Mouse (Mus musculus): Measurements from ENCODE around the gene Nup107.

Gene Nup107

DNA sequence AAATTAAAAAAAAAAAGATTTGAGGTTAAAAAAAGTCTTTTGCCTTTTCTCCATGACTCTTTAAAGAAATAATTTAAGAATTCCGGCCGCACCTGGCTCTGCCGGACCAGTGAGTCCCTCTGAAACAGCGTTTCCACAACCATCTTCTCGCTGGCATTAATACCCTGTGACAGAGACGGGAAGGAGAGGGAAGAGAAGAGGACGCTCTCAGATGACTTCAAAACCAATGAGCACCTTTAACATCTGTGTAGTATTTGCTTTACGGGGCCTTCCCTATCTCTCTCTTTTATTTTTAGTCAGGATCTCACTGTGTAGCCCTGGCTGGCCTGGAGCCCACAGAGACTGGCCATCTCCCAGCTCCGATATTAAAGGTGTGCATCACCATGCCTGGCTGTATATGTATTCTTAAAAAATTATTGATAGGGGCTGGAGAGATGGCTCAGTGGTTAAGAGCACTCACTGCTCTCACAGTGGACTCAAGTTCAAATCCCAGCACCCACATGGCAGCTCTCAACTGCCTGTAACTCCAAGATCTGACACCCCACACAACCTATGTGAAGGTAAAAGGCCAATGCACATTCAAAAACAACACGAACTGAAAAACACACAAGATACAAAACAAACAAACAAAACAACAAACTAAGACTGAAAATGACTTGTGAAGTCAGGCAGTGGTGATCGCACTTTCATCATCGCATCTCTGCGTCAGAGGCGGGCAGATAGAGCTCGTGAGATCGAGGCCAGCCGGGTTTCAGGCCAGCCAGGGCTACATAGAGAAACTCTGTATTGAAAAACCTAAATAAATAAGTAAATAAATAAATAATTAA lies 14.8 kb downstream of the Nup107 start:
- no peak for DNase-seq (ENCODE audit: low spot score)

DNA sequence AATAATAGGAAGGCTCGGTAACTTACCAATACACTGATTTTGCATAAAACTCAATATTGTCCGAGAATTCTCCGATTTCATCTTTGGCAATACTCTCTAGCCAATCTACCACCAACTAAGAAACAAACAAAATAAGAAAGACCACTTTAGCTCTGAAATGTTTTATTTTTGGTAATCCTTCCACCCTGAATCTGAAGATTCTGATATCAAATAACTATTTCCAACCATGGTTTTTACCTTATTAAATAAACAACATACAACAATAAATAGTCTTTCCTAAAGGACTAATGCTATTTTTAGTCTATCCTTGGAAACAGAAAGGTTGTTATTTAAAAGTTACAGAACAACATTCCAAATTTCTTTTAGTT lies 15.4 kb downstream of the Nup107 start:
- no peak for DNase-seq (ENCODE audit: low spot score)

DNA sequence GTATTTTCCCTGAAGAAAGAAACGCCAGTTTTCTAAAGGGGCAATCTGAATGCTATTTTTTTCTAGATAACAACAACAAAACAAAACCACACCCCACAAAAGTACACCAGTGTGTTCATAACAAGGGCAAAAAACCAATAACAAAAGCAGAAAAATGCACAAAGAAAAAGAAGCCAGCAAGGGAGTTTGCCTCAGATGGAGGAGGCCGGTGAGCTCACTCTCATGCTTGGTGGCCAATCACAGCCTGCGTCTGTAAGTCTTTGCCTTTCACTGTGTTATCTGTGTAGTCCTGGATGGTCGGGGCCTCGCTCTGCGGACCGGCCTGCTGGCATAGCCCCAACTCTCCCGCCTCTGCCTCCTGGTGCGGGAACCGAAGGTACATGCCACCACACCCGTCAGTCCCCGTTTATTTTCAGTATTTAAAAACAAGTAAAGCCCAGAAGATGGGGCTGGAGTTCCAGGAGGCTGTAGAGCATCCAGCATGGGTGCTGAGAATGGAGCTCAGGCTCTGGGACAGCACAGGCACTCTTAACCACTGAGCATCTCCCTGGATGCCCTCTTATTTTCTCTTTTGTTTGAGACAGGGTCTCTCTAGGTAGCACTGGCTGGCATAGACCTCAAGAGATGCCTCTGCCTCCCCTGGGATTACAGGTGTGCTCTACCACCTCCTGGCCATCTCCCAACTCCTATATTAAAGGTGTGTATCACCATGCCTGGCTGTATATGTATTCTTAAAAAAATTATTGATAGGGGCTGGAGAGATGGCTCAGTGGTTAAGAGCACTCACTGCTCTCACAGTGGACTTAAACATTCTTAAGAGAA lies 16.0 kb downstream of the Nup107 start:
- no peak for DNase-seq (ENCODE audit: low spot score)

DNA sequence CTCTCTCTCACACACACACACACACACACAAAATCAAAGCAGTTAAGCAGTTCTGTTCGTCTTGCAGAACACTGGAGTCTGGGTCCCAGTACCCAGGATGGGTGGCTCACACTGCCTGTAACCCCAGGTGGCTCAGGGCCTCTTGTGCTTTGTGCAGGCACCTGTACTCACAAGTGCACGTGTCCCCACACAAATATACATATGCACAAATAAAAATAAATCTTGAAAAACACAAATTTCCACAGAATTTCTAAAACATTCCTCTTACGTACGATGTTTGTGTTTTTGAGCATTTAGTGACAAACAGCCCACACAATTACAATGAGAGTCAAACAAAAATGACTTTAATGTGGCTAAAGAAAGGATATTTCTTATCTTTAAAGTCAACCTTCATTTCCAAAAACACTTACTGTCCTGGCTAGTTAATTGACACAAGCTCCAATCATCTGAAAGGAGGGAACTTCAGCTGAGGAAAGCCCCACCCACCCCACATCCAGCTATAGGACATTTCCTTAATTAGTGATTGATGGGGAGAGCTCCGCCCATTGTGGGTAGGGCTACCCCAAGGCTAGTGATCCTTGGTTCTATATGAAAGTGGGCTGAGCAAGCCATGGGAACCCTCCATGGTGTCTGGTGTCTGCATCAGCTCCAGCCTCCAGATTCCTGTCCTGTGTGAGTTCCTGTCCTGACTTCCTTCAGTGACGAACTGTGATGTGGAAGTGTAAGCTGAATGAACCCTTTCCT lies 16.9 kb downstream of the Nup107 start:
- DNase-seq (ENCODE audit: low spot score) = no peak

DNA sequence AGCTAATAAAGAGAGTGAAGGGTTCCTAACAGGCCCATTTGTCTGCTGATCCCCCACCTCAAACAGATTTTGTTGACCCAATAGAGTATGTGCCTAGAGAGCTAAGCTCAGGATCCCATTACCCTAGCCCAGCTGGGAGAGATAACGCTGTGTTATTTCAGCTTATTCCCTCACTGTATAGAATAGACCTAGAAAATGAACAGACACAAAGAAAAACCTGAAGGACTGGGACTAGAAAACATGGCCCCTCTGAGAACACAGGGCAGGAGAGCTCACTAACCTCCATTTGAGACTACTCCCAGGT lies 17.7 kb downstream of the Nup107 start:
- no peak for DNase-seq (ENCODE audit: low spot score)

DNA sequence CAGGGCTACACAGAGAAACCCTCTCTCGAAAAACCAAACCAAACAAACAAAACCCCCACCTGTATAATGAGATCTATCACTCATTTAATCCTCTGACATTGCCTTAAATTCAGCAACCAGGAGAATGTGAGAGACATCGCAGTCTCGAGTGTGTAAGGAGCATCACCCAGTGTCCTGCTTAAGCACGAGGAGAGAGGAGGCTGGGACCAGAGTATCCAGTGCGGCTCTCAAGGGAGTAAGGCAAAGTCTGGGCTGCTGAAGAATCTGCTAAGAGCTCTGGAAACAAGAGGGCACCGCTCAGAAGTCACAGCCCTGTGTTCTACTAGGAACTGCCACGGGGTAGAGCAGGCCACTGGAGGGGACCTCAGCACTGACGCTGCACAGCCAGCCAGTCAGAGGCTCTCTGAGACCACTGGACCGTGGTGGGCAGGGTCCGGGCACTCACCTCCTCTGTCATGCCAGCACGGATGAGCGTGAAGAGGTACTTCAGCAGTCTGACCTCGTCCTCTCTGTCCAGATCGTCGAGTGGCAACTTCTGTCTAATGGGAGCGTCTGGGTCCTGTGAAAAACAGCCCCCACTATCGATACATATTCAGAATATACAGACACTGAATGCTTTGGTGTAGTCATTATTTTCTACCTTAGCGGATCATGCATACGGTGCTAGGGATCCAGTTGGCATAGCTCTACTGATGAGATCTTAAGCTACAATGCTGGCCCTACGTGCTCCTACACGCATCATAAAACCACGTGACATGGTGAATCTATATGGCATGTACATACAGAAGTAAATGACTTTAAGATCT lies 18.3 kb downstream of the Nup107 start:
- DNase-seq (ENCODE audit: low spot score) = no peak

DNA sequence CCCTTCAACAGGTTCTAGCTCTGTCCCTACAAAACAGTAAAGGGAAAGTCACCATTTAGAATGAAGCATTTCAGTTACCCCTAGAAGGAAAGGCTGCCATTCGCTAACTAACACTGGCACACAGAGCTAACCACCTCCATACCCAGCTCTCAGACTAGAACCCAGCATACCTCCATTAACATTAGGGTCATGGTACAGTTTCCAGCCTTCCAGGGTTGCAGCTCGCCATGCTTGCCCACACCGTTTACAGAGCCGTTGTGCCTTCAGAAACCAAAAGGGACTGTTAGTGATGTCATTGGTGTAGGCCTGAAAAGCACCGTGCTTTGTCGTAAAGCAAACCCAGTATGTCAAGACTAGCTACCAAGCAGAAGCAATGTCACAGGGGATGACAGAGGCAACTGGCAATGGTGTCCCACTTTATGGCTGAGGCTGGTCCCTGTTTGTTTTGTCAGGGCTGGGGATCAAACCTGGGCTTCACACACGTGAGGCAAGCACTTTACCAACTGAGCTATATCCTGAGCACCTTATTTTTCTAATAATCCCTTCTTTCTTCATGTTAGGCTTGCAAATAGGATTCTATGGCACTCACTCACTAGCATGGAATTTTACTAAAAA lies 19.3 kb downstream of the Nup107 start:
- no peak for DNase-seq (ENCODE audit: low spot score)

DNA sequence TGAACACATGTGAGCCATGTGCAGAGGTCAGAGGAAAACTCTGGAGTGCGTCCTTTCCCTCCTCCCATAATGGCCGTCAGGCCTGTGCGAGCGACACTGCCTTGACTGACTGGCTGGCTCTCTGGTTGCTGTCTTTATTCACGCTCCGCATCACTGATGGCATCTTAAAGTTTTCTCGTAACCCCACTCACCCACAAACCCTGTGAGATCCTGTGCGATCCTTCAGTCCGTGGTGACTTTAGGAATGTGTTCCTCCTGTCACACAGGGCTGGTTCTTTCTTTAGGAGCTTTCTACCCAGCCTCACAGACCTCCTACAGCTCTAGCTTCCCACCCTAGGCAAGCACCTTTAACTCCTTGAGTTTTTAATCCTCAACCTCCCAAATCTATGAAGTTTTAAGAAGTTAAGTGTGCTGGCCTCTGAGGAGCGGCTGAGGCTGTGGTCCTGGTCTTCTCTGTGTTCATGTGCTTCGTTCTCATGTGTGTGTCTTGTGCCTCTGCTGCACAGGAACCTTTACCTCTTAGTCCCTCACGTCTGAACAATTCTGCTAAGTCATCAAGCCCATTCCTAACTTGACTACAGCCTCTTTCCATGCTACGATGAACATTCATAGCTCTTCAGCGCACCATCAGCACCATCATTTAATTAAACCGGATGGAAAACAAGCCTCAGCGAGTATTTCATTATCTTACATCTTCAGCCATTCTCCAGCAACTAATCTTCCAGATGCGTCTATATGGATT lies 20.0 kb downstream of the Nup107 start:
- DNase-seq (ENCODE audit: low spot score) = no peak

DNA sequence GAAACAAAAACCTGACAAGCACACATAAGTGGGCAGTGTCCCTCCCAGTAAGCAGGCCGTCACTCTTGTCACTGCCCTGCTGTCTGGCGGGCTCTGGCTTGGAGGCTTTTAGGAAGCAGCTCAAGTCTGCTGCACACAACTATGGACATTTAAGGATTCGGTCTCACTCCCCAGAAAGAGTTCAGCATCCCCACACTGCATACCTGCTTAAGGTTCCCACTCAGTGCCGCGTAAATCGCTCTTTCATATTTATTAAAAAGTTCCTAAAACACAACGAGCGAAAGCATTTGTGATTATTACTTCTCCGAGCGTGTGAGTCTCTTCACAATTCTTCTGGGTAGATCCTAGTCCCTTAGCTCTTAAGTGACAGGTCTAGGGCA lies 21.4 kb downstream of the Nup107 start:
- DNase-seq (ENCODE audit: low spot score) = no peak

DNA sequence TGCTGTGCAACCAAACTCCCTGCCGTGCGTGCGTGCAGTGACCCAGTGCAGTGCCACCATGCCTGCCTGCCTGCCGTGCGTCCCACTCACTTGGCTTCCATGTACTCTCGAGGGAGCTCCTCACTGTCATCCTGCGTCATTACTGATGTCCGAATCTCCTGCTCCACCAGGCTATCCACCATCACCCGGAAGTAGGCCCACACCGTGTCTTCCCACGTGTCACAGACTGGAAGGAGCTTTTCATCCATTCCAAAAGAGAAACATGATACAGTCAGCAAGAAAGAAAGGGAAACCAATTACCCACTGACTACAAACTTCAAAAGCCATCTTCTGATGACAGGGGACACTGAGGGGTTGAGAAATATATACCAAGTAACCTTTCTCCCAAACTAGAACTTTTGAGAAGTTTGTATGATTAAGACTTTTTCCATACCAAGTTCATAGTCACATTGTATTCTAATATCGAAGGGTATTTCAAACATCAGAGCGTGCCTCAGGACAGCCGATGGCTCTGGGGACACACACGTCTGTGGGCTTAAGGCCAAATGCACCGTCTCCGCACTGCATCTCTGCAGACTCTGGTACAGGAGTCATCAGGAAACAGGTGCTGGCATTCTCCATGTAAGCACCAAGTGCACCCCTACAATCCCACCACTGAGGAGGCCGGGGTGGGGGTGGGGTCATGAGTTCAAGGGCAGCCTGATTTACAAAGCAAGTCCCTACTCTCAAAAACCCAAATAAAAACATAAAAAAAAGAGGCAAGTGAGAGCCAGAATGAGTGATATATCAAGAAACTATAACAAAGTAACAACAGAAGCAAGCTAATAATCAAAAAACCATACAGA lies 22.0 kb downstream of the Nup107 start:
- DNase-seq (ENCODE audit: low spot score) = no peak

DNA sequence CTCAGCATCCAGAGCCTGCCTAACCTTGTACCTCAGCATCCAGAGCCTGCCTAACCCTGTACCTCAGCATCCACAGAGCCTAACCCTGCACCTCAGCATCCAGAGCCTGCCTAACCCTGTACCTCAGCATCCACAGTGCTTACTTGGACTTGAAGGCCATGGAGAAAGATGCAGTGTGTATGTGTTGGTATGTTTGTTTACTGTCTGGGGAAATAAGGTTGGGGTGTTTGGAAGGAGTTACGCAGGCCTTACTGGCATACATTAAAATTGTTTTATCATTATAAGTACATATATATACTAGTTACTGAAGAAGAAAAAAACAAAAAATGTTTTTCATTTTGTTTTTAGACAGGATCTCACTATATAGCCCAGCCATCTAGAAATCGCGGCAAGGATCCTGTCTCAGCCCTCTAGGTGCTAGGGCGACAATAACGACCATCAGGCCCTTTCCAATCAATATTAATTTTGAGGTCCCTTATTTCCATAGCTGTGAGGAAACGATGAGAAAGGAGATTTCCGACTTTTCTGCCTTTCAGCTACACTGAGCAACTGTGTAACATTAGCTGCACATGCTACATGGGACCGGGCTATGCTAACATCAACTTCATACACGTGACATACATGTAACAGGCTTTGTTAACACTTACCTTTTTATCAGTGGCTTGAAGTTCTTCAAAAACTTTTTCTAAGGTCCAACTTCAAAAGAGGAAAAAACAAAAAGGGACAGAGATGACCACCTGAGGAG lies 22.8 kb downstream of the Nup107 start:
- no peak for DNase-seq (ENCODE audit: low spot score)

DNA sequence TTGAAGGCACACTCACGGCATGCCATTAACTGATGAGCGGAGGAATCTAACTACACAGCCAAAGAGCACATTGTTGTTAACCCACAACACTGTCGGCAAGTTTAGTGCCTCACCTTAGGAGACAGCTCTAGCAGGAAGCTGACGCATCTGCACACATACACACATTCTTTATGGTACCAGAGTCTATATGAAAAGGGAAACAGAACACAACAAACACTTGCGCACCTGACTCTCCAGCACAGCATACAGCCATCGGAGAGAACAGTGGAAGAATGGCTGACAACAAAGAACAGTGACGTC lies 24.4 kb downstream of the Nup107 start:
- no peak for DNase-seq (ENCODE audit: low spot score)

DNA sequence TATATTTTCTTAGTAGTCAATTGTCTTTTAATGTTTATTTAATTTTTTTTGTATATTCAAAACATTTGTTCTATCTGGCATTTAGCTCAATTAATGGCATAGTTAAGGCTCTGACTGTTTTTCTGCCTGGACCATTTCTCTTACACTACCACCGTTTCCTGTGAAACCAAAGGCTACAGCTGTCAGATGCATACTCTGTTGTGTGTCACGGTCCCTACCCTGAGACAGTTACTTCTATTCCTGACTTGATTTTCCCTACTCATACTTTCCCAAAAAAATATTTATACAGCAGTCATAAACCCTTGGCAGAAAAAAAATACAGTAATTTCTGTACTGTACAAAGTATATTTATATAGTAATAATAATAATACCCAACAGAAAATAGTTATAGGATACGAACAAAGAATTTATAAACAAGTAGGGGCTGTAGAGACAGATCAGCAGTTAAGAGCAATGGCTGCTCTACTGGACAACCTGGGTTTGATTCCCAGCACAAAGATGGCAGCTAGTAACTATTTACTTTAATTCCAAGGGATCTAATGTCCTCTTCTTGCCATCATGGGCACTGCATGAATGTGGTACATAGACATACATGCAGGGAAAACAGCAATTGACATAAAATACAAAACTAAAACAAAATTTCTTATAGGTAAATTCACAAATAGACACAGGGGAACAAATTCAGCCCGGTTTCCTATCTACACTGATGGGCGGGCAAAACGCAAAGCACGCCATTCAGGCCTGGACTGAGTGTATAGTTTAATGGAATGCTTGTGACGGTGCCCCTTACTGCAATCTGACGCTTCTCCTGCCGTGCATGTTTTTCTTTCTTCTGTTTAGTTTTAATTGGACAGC lies 25.0 kb downstream of the Nup107 start:
- no peak for DNase-seq (ENCODE audit: low spot score)

DNA sequence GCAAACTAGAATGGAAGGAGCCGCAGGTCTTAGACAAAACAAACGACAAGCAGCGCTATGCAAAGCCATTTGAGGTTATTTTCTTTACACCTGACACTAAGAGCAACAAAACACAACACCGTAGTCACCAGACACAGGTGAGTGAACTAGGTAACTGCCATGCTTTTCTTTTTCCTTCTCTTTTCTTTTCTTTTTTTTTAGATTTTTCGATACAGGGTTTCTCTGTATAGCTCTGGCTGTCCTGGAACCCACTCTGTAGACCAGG lies 25.7 kb downstream of the Nup107 start:
- DNase-seq (ENCODE audit: low spot score) = no peak

DNA sequence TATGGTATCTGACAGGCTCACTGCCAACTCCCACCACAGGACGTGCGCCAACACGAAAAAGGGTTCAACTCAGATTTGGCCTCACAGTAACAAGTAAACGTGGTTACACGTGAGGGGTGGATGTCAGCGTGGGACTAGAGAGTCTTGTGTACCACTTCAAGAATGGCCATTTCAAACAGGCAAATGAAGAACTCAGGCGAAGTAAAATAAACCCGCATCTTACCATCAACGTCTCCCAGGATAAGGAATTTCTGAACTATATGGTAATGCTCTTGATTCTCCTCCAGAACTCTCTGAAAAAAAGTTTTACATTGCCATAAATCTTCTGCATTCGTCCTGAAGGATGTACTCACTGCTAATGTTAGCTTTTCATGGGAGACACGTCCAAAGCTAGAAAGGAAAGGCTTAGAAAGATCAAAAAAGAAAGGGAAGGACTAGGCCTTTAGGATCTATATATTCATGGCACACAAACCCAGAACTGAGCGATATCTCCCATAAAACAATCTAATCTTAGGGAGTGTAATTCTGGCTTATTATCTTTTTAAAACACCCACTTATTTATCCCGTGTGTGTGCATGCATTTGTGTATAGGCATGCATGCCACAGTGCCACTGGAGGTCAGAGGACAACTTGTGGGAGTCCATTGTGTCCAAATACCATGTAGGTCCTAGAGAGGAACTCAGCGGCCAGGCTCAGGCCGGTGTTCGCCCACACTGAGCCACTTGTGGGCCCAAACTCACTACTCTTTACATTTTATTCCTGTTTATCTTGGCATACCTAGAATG lies 26.2 kb downstream of the Nup107 start:
- no peak for DNase-seq (ENCODE audit: low spot score)

DNA sequence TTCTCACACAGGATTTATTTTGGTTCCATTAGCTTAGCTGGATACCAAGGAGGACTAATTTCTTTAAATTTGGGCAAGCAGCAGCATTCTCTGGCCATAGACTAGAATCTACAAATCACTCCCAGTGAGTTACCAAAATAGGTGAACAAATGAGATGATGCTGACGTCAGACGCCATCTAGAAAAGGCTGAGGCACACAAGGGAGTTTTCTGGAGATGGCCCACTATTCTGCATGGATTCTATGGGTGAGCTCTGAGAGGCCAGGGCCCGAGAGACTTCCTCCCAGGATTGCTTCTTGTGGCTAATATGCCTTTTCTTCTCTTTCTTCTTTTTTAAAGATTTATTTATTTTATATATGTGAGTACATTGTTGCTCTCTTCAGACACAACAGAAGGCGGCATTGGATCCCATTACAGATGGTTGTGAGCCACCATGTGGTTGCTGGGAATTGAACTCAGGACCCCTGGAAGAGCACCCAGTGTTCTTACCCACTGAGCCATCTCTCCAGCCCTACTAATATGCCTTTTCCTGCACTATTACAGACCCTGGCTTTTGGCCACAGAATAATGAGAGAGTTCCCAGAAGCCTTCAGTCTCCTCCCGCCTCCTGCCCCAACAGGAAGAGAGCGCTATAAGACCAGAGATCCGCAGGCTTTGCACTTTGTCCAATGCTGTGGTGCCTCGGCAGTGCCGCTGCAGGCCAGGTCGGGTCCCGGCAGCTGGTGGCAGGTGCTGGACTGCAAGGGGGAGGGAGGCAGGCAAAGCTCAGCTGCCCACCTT lies 27.2 kb downstream of the Nup107 start:
- no peak for DNase-seq (ENCODE audit: low spot score)

DNA sequence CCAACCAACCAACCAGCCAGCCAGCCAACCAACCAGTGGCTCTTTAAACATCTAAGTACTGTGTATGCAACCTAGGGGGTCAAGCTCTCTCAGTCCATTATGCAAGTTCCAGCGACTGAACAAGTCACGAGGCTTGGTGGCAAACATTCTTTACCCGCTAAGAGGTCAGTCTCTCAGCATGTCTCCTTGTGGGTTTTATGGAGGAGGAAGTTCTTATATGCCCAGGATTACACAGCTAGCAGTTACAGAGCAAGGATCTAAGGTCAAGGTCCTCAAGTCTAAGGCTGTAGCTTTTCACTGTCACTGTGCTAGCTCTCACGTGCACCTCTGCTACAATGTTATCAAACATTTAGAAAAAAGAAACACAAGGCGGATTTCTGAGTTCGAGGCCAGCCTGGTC lies 27.9 kb downstream of the Nup107 start:
- no peak for DNase-seq (ENCODE audit: low spot score)

Measured in T-cell, adult 2 months (primary cell).